Mouse (Mus musculus) neural tube, embryonic 14.5 days (tissue): ENCODE measurements at regions not wholly inside any gene's neighbourhood (a gene's known extent, or its start where the extent isn't known, plus 50 kb on each side); places are given as distances from the start of the nearest gene placed in this dataset.

Experiments used
- ATAC-seq: fragments of 200-750 bp; cut with Nextera tagmentation; 2 replicates; pipeline ENCODE4 v1.8.0; 2017; ENCODE audit warnings: low read depth, mild to moderate bottlenecking, moderate TSS enrichment, moderate library complexity
- H3K27ac ChIP-seq: fragments of 300-500 bp; sonication (generic); 2 replicates; pipeline ENCODE4 v1.5.1; 2014; ENCODE audit warnings: low read depth, mild to moderate bottlenecking, control low read depth, low read length, moderate library complexity, mixed read lengths
- H3K27me3 ChIP-seq: fragments of 300-500 bp; sonication (generic); 2 replicates; pipeline ENCODE4 v1.6.1; 2014; ENCODE audit warnings: low read length; ENCODE audit not compliant: control insufficient read depth, insufficient read depth
- H3K36me3 ChIP-seq: fragments of 300-500 bp; sonication (generic); 2 replicates; pipeline ENCODE4 v1.6.1; 2014; ENCODE audit warnings: low read length, mixed read lengths; ENCODE audit not compliant: control insufficient read depth, insufficient read depth
- H3K4me1 ChIP-seq: fragments of 300-500 bp; sonication (generic); 2 replicates; pipeline ENCODE4 v1.6.1; 2014; ENCODE audit warnings: low read length; ENCODE audit not compliant: control insufficient read depth, insufficient read depth
- H3K4me2 ChIP-seq: fragments of 300-500 bp; sonication (generic); 2 replicates; pipeline ENCODE4 v1.6.1; 2014; ENCODE audit warnings: mild to moderate bottlenecking, low read depth, low read length, control low read depth
- H3K4me3 ChIP-seq: fragments of 300-500 bp; sonication (generic); 2 replicates; pipeline ENCODE4 v1.5.1; 2014; ENCODE audit warnings: low read depth, low read length, control low read depth, mixed read lengths
- H3K9ac ChIP-seq: fragments of 300-500 bp; sonication (generic); replicated peaks from 2 replicates; pipeline ENCODE4 v1.6.1; 2014; ENCODE audit warnings: low read depth, mild to moderate bottlenecking, control low read depth, low read length, mixed read lengths
- H3K9me3 ChIP-seq: fragments of 300-500 bp; sonication (generic); 2 replicates; pipeline ENCODE4 v1.6.1; 2016; ENCODE audit warnings: low read length; ENCODE audit not compliant: control insufficient read depth
- WGBS: fragments of 180-500 bp; shearing (Covaris S2); extraction: QIAGEN DNeasy Blood & Tissue Kit; methylation state at CpG from one replicate; pipeline ENCODE4 v1.1.7; 2014; 5-methylcytosine and 5-hydroxymethylcytosine counted together

DNA sequence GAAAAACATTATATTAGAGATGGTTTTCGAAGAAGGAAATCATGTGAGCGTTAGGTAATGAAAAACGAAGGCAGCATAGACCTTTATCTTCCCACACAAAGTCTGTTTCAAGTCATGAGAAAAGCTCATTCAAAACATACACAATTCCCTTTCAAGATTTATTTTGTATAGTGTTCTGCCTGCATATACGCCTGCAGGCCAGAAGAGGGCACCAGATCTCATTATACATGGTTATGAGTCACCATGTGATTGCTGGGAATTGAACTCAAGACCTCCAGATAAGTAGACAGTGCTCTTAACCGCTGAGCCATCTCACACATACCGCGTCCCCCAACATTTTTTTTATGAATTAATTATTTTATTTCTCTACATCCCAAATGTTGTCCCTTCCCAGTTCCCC lies 578.3 kb upstream of the Ccdc54 start:
- H3K4me1 ChIP-seq = no peaks in the 10 kb centered on the region
- no peak overlapping the region for H3K4me3 ChIP-seq
- no peaks in the 10 kb centered on the region for H3K9me3 ChIP-seq
- H3K27me3 ChIP-seq = no peaks in the 10 kb centered on the region
- no peak overlapping the region for H3K9ac ChIP-seq
- H3K4me2 ChIP-seq = no peak overlapping the region
- H3K36me3 ChIP-seq = no peaks in the 10 kb centered on the region
- no peak overlapping the region for H3K27ac ChIP-seq
- WGBS = 76% methylated on average over 7 of the region's 7 CpGs
- no peak for ATAC-seq

DNA sequence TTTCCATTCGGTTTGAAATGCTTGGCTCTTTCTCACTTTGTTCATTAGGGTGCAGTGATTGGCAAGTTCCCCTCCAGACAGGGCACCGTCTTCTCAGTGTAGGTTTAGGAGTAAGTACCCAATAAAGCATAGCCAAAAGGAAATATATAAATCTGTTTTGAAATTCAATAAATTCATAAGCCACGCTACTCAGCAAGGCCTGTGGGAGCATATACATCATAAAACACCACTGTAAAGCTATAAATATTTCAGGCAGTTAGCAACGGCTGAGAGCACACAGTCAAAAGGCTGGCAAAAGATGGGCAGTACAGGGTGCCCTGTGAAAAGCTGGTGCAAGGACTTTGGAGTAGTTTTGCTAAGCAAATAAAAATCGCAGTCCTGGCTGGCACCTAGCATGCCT lies 569.8 kb upstream of the Ccdc54 start:
- 61% methylated on average over 5 of the region's 5 CpGs for WGBS

DNA sequence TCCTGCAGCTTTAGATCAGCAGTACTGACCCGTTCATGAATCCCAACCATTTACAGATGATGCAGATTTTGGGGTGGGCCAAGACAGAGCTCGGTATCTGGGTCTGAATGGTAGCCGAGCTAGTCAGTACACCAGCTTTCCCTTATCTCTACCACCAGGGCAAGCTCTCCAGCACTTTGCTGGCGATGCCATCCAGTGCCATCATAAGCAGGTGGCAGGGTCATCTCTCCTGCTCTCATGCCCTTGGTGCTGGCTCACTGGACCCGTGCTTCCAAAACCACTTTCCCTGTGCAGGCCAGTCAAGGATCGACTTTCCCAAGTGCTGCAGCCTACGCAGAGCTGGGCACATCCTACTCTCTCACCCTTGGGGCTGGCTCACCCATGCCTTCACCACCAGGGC lies 547.6 kb upstream of the Ccdc54 start:
- ATAC-seq = no peak
- Histone ChIP-seq H3K4me3 (no peak overlapping the region), H3K36me3 (no peaks in the 10 kb centered on the region), H3K9ac (no peak overlapping the region), H3K4me1 (no peaks in the 10 kb centered on the region), H3K27ac (no peak overlapping the region), H3K4me2 (no peak overlapping the region), H3K27me3 (no peaks in the 10 kb centered on the region), H3K9me3 (no peaks in the 10 kb centered on the region)
- 92% methylated on average over 7 of the region's 7 CpGs for whole genome bisulfite sequencing

More for the DNA sequence above, 569.8 kb upstream of the Ccdc54 start:
- Histone ChIP-seq H3K4me3 (no peak overlapping the region), H3K9ac (no peak overlapping the region), H3K4me2 (no peak overlapping the region), H3K27me3 (no peaks in the 10 kb centered on the region), H3K9me3 (no peaks in the 10 kb centered on the region), H3K4me1 (no peaks in the 10 kb centered on the region), H3K36me3 (no peaks in the 10 kb centered on the region), H3K27ac (no peak overlapping the region)
- ATAC-seq = peak; percentile 76; the same call in 1 of the 2 replicates

DNA sequence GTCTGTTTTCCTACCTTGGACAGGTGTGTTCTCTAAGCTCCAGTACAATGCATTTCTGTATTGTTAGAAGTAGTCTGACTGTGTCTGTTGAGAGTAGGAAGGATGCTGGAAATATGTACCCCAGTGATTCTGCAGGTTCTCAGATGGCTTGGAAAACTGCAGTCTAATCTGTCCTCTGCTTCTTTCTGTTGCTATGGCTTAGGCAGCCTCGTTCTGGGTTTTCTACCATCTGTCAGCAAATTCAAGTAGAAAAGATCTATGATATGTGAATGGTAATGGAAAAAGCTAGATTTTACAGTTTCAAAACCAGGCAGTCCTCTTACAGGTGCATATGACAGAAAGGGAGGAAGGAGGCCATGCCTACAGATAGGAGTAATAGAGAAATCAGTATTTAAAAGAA lies 528.9 kb upstream of the Ccdc54 start:
- H3K9ac ChIP-seq = no peak overlapping the region
- no peak overlapping the region for H3K4me3 ChIP-seq
- H3K4me1 ChIP-seq = no peaks in the 10 kb centered on the region
- H3K27ac ChIP-seq = no peak overlapping the region
- H3K9me3 ChIP-seq = no peaks in the 10 kb centered on the region
- H3K4me2 ChIP-seq = no peak overlapping the region
- 80% methylated on average over 1 of the region's 1 CpGs for WGBS
- no peaks in the 10 kb centered on the region for H3K36me3 ChIP-seq
- no peak for ATAC-seq
- H3K27me3 ChIP-seq = no peaks in the 10 kb centered on the region

DNA sequence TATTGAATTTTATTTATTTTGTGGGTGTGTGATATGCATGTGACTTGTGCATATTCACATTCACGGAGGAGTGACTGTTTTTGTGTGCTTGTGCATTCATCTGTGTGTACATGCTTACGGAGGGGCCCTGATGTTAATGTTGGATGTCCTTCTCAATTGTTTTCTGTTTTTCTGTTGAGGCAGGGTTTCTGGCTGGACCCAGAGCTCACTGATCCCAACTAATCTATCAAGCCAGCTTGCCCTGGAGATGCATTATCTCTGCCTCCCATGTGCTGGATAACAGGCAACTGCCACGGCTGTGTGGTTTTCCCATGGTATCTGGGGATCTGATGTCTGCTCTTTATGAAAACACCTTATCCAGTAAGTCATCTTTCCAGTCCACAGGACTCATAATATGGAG lies 527.4 kb upstream of the Ccdc54 start:
- 61% methylated on average over 3 of the region's 3 CpGs for WGBS
- no peaks in the 10 kb centered on the region for H3K4me1 ChIP-seq
- no peak for ATAC-seq
- no peak overlapping the region for H3K4me3 ChIP-seq
- H3K27ac ChIP-seq = no peak overlapping the region
- H3K27me3 ChIP-seq = no peaks in the 10 kb centered on the region
- H3K4me2 ChIP-seq = no peak overlapping the region
- H3K36me3 ChIP-seq = no peaks in the 10 kb centered on the region
- no peak overlapping the region for H3K9ac ChIP-seq
- H3K9me3 ChIP-seq = no peaks in the 10 kb centered on the region

DNA sequence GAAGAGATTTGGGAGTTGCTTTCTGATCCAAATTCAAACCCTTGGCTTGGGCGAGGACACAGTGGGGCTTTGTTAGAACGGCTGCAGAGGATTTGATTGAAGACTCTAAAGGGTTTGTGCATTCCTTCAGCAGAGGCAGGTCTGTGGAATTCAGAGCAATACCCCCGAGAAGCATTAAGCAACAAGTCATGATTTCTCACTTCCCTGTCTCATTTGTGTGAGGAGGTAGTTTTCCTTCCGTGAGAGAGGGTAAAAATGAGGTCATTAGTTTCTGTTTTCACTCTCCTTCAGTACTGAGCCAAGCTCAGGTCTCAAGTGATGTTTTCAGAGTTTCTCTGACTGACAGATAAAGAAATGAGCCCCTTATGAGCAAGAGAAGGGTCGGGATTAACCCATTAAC lies 526.9 kb upstream of the Ccdc54 start:
- Histone ChIP-seq H3K27ac (no peak overlapping the region), H3K4me1 (no peaks in the 10 kb centered on the region), H3K9ac (no peak overlapping the region), H3K9me3 (no peaks in the 10 kb centered on the region), H3K36me3 (no peaks in the 10 kb centered on the region), H3K4me3 (no peak overlapping the region), H3K27me3 (no peaks in the 10 kb centered on the region), H3K4me2 (no peak overlapping the region)
- 40% methylated on average over 5 of the region's 5 CpGs for WGBS
- ATAC-seq = no peak; the same call in 1 of the 2 replicates

DNA sequence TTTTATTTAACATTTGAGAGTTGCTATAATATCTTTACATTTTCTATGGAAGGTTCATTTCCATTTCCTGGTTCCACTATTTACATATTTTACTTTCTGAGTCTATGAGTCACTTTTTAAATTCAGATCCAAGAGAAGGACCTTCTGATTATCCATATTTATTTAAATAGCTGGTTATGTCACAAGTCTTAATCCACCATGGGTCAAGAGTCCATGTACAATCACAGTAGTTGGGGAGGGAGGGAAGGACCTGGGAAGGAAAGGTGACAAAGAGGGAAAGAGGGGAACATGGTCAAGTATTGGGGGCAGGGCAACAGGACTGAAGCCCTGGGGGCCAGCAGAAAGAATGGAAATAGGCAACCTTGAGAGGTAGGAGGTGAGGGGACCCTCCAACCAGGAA lies 518.9 kb upstream of the Ccdc54 start:
- Histone ChIP-seq H3K9ac (no peak overlapping the region), H3K4me2 (no peak overlapping the region), H3K4me1 (no peaks in the 10 kb centered on the region), H3K27me3 (no peaks in the 10 kb centered on the region), H3K4me3 (no peak overlapping the region), H3K27ac (no peak overlapping the region), H3K36me3 (no peaks in the 10 kb centered on the region), H3K9me3 (no peaks in the 10 kb centered on the region)
- no peak for ATAC-seq

DNA sequence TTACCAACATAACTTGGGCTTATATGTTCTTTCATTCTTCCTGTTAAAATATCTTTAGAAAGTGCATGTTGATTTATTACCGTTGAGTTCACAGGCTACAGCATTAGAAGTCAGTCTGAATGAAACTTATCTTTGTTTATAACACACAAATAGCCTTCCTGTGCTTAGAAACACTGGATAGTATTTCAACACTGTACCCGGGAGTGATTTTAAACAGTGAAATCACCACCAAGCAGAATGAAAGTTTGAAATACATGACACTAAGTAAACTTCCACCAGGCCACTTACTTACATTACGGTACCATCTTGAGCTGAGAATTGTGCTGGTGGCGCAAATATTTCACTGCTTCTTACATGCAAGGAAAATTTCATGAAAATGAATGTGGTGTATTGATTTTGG lies 516.5 kb upstream of the Ccdc54 start:
- H3K4me2 ChIP-seq = no peak overlapping the region
- WGBS = 87% methylated on average over 4 of the region's 4 CpGs
- H3K4me1 ChIP-seq = no peaks in the 10 kb centered on the region
- H3K36me3 ChIP-seq = no peaks in the 10 kb centered on the region
- H3K27me3 ChIP-seq = no peaks in the 10 kb centered on the region
- no peak overlapping the region for H3K9ac ChIP-seq
- no peak overlapping the region for H3K4me3 ChIP-seq
- no peak for ATAC-seq
- H3K27ac ChIP-seq = no peak overlapping the region
- H3K9me3 ChIP-seq = no peaks in the 10 kb centered on the region

DNA sequence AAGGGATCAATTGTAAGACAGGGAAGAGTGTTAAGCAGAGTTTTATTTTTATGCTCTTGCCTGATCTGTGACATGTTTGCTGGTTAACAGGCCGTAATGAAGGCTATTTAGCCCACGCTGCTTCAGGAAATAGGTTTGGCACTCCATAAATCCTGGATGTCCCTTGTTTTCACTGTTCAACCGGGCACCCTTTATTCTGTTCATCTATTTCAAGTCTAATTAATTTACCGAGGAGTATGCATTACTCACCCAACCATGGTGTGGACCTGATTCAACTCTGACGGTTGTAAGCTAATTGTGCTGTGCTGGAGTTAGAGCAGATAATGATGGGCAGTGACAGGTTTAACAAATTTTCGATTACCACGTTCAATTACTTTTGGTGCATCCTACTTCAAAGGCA lies 495.6 kb upstream of the Ccdc54 start:
- Histone ChIP-seq H3K4me2 (no peak overlapping the region), H3K9ac (no peak overlapping the region), H3K9me3 (no peaks in the 10 kb centered on the region), H3K36me3 (no peaks in the 10 kb centered on the region), H3K27me3 (no peaks in the 10 kb centered on the region), H3K4me1 (no peaks in the 10 kb centered on the region), H3K27ac (no peak overlapping the region), H3K4me3 (no peak overlapping the region)
- 51% methylated on average over 7 of the region's 7 CpGs for WGBS
- ATAC-seq = no peak

DNA sequence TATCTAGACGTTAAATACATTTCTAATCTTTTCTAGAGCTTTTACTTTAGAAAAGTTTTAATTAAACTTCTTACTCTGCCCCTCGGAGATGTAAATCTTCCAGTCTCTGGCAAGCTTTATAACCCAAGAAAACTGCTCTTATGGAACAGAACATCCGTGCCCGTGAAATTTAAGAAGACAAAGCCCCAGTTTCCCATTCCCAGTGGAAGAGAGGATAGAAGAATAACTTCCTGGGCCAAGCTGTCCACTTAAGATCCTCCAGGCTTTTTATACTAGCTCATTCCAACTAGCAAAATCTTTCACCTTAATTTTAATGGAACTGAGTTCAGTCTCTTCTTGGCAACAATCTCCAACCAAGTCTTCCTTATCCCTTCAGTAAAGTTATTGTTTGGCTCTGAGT lies 489.2 kb upstream of the Ccdc54 start:
- no peak overlapping the region for H3K27ac ChIP-seq
- no peak overlapping the region for H3K4me3 ChIP-seq
- H3K27me3 ChIP-seq = no peaks in the 10 kb centered on the region
- H3K9ac ChIP-seq = no peak overlapping the region
- H3K4me1 ChIP-seq = no peaks in the 10 kb centered on the region
- no peaks in the 10 kb centered on the region for H3K36me3 ChIP-seq
- no peaks in the 10 kb centered on the region for H3K9me3 ChIP-seq
- no peak overlapping the region for H3K4me2 ChIP-seq
- WGBS = 60% methylated on average over 4 of the region's 4 CpGs
- no peak for ATAC-seq
